Mouse (Mus musculus): Measurements from ENCODE around the gene Bard1.

Bard1 gene

GRCm38 (mm10) chr1:71052252-71052651, 50.7 kb downstream of the Bard1 start:
- DNase-seq (ENCODE audit: low spot score in 2 of 2): no peak

DNA sequence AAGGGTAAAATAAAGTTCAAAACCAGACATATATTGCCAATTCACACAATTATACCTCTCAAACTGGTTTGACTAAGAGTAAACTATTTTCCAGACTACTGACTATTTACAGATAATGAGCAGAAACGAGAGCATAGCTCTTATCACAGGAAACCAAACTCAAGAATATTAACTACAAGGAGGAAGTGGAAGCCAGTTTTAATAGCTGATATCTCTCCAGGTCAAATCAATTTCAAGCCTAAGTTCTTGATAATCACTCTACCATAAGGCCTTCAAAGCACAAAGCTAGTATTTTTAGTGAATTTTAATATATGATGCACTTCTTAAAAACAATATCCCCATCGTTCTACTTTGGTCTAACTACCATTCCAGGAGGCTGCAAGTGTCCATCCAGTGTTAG, 57.8 kb downstream of the Bard1 start:
- no peak for DNase-seq (ENCODE audit: low spot score in 2 of 2)

DNA sequence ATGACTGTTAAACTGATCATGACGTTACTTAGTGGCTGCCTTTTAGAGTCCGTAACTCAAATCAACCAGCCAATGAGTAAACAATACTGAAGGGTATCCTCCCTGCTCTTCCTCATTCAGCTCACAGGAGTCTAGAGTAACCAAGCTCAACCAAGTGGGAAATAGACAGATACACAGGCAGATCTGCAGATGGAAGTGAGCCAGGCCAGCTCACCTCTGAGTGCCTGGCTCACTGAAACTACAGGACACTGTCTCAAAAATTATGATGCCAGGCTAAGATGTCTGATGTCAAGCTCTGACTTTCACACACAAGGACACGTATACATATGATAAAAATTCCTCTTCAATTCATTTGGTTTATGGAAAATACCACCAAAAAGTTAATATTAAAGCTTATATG, 59.0 kb downstream of the Bard1 start:
- no peak for DNase-seq (ENCODE audit: low spot score in 2 of 2)

- DNase-seq (ENCODE audit: low spot score in 2 of 2): no peak
Observed at GRCm38 (mm10) chr1:71036999-71037398, 65.9 kb downstream of the Bard1 start.

DNA sequence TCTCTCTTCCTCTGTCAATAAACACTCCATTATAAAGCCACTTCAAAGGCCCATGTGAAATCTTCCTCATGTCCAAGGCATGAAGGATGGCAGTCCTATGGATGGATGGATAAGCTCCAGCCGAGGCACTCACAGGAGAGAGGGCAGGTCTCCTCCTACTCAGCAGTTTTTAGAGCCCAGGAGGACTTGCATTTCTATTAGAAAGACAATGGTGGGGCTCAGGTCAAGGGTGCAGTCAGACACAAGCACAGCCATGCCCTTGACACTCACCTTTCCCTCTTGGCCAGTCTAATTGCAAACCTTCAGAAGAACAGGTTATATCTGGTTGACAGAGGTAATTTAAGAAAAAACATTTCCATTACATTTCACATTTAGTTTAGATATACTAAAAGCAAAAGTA, 67.4 kb downstream of the Bard1 start:
- no peak for DNase-seq (ENCODE audit: low spot score in 2 of 2)

- no peak for DNase-seq (ENCODE audit: low spot score in 2 of 2)
Observed at GRCm38 (mm10) chr1:71022766-71023165, 80.2 kb downstream of the Bard1 start.

DNA sequence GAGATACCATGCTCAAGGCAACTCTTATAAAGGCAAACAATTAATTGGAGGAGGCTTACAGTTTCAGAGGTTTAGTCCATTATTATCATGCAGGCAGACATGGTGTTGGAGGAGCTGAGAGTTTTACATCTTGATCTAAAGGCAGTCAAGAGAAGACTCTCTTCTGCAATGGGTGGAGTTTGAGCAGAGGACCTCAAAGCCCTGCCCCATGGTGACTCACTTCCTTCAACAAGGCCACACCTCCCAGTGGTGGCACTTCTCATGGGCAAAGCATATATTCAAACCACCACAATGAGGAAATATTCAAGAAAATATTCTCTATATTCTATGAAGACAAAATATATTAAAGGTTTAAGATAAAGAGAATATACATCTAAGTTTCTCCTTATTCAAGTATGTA, 88.6 kb downstream of the Bard1 start:
- no peak for DNase-seq (ENCODE audit: low spot score in 2 of 2)

- no peak for DNase-seq (ENCODE audit: low spot score in 2 of 2)
Observed at GRCm38 (mm10) chr1:71005998-71006397, 96.9 kb downstream of the Bard1 start.

GRCm38 (mm10) chr1:71004177-71004576, 98.8 kb downstream of the Bard1 start:
- DNase-seq (ENCODE audit: low spot score in 2 of 2): no peak

GRCm38 (mm10) chr1:71003741-71004140, 99.2 kb downstream of the Bard1 start:
- DNase-seq (ENCODE audit: low spot score in 2 of 2): no peak

GRCm38 (mm10) chr1:70997377-70997993, 105.5 kb downstream of the Bard1 start:
- DNase-seq (ENCODE audit: low spot score in 2 of 2): no peak

DNA sequence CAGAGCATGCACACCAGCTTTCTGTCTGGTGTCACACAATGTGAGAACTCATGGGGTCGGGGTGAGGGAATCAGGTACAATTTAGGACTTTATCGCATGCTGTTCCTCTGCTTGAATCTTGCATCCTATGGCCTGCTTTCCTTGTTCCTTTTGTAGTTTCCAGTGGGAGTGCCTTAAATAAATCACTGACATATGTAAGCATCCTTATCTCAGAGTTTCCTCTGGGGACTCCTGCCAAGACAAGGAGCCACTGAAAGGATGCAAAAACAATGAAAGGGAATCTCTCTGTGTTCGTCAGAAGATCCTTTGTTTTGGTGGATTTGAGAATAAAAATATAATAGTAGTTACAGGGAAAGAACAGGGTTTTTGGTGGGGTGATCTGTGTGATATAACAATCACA, 106.2 kb downstream of the Bard1 start:
- no peak for DNase-seq (ENCODE audit: low spot score in 2 of 2)

All from frontal cortex, postnatal 14 days (tissue).